Mouse (Mus musculus): ENCODE measurements at regions not wholly inside any gene's neighbourhood (a gene's known extent, or its start where the extent isn't known, plus 50 kb on each side); places are given as distances from the start of the nearest gene placed in this dataset.

- DNase-seq (ENCODE audit: low read depth, low spot score) = no peak
These were observed 841.6 kb upstream of the Adam24 start for GRCm38 (mm10) chr8:39833251-39833650.

DNA sequence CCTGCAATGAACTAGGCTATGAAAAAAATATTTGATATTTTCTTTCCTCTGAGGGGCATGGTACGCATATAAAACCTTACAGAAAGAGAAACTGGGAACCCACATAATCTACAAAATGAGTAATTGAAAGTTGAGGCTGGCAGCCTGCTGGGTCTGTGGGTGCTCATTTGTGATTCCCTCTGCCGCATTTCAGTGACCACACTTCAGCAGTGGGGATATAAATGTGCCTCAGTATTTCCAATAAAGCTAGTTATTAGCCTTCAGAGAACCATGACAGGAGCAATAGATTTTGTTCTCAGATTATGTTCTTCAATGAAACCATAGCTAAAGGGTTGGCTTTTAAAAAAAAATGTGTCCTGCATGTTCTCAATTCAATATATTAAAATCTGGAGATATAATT lies 828.0 kb upstream of the Adam24 start:
- DNase-seq (ENCODE audit: low read depth, low spot score) = no peak

DNA sequence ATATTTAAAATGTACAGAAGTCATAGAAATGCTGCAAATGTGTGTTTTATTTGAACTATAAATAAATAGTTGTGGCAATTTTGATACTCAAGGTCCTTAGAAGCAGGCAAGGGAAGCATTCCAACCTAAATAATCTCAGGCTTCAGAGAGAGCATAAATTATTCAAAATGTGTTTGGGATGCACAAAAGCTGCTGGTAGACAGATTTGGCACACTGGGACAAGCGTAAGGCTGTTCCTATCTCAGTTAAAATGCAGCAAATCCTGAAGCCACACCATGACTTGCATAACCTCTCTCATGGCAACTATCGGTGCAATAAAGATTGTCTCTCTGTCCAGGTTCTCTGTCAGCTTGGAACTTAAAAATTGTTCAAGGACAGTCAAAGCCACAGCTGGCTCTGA lies 812.3 kb upstream of the Adam24 start:
- DNase-seq (ENCODE audit: low read depth, low spot score) = no peak

- DNase-seq (ENCODE audit: low read depth, low spot score) = peak; percentile 59
These were observed 772.6 kb upstream of the Adam24 start for GRCm38 (mm10) chr8:39902251-39902650.

DNA sequence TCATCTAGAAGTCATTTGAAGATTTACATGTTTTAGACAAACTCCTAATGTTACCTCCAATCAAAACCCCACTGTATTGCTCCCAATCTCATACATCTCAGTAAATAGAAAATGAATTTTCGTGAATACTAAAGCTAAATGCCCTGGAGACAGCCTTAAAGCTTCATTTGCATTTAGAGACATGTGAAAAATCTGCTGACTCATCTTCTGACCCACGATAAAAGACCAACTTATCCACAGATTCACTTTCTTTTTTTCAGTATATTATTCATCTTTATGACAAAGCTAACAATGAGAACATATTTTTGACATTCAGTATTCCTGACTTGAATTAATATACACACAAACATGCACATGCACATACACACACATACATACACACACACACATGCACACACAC lies 762.0 kb upstream of the Adam24 start:
- DNase-seq (ENCODE audit: low read depth, low spot score) = no peak

DNA sequence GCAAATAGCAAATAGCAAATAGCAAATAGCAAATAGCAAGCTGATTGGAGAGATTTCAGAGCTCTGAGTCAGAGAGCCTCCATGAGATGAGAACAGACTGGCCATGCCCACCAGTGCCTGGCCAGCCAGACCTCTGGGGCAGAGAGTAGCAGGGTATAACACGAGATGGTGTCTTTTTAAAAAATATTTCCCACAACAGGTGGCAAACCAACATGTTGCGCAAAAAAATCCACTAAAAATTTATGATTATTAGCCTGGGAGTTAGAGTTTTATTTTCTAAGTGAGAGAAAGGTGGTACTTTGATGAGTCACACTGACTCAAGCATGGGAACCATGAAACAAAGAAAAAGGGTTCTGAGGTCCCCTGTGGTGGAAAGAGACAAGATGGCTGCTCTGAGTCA lies 753.5 kb upstream of the Adam24 start:
- no peak for DNase-seq (ENCODE audit: low read depth, low spot score)

DNA sequence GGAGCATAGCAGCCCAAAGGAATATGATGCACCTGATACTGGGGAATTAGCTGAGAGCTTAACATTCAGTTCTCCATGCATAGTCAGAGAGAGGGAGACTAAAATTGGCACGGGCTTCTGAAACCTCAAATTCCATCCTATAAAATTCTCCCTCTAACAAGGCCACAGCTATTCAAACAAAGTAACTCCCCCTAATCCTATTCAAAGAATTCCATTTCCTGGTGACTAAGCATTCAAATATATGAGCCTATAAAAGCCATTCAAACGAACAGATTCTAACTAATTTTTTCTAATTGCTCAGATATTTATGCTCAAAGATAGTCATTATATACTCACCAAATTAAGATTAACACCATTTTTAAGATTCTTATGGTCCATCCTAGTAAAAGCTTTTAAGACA lies 751.1 kb upstream of the Adam24 start:
- no peak for DNase-seq (ENCODE audit: low read depth, low spot score)

DNA sequence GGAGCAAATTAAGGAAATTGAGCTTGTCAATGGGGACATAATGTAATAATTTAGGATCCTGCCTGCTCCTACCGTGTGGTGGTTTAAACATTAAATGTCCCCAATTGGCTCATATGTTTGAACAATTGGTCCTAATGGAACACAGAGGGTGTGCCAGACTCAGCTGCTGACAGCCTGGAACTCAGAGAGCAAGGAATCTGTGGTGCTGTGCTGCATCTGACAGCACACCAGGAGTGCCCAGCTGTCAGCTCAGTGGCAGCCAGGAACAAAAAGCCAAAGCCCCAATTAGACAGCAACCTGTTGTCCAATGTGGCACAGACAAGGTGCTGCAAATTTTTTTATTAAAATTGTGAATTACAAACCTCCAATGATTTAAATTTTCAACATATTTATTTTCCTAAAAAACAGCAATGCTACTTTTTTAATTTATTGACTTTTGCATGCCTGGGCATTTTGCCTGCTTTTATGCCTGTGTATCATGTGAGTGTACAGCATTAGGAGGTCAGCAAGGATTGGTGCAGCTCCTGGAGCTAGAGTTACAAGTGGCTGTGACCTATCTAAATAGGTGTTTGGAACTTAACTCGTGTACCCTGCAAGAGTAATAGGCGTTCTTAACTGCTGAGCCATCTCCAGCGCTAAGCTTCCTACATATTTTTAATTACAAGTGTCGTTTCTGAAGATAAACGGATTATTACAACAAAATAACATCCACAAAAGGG lies 724.5 kb upstream of the Adam24 start:
- no peak for DNase-seq (ENCODE audit: low read depth, low spot score)

DNA sequence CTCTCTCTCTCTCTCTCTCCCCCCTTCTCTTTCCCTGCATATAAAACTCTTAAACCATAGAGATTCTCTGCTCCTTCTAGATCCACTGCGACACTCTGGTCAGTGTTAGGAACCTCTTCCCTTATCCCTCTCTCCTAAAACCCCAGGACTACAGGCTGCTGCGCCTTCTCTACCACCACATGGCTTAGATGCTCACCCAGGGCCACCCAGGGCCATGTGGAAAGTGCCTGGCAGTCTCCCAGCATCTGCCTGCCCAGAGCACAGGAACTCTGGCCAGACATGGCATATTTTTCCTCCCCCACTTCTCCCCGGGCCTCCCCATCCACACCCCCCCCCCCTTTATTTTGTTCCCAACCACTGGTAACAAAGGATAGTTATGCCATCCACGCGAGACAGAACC lies 720.4 kb upstream of the Adam24 start:
- no peak for DNase-seq (ENCODE audit: low read depth, low spot score)

DNA sequence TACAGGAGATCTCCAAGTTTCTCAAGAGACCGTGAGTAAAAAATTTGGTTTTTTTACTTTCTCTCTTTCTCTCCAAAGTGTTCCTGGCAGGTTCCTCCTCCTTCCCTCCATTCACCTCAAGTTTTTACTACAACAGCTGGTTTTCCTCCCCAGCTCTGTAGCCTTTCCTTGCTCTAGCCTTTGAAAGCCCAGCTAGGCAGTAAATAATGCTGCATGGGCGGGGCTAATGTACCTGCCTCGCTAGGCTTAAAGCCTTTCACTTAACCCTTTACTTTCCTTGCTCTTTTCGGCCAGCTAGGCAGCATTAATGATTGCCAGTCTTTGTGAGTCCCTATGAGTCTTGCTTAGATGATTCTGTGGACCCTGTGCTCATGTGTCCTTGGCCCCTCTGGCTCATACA lies 720.0 kb upstream of the Adam24 start:
- peak; percentile 23 for DNase-seq (ENCODE audit: low read depth, low spot score)

DNA sequence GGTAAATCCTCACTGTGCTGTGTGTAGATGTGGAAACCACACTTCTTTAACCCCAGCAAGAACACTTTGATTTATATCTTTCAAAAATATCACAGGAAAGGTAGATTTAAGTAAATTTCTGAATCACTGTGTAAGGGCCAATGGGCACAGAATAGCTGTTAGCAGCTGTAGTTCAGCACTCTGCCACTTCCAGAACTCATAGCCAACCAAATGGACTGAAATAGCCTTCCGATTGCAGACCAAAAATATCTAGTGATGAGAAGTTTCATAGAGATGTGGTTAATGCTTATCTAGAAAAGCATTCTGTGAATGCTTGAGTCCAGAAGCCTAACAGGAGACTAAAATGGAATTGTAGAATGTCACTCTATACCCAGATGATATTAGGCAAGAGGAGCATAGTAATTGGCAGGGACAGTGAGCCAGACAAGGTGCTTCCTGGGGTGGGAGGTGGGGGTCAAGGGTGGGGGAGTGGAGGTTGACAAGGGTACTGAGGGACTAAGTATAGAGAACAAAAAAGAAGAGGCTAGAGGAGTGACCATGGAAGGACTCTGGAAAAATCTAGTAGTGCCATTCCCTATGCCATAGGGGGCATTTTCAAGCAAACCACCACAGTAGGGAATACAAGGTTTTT lies 669.6 kb upstream of the Adam24 start:
- no peak for DNase-seq (ENCODE audit: low read depth, low spot score)

DNA sequence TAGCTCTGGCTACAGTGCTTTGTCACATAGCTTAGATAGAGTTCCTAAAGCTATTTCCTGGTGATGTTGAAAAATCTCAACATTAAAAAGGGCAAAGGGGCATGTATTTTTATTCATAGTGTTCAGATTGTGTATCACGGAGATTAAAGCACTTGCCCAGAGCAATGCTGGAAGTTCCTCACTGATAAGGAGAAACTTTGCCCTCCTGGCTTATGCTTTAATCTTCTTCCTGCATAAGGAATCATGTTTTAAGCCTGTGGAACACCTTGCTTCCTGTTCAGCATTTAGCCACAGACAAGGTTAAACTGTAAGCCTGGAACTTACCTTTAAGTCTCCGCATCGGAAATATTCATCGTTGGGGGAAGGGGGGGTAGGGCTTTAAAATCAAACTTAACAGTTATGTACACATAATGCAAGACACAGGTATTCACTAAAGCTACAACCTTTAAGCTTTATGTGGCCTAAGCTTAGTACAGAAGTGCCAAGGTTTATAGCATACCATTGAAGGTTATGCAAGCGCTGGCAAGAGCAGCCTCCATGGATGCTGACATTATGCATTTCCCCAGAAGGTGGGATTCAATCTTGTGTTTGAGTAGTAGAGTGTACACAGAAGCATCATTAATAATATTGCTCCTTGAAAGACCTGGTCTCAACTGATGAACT lies 655.5 kb upstream of the Adam24 start:
- no peak for DNase-seq (ENCODE audit: low read depth, low spot score)

DNA sequence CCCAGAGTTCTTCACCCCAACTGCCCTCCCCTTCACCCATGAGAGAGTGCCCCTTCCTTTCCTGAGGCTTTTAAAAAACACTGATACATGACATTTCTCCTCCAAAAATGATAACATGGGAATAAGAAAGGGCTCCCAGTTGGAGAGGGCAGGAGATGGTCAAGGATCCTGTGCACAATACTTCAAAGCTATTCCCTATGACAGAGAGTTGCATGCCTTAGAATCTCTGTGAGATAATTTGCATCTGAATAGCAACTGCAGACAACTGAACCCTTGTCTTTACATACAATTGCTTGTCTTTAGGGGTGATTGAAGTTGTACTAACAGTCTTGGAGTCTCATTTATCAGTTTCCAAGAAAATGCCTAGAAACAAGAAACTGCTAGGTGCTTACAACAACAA lies 610.7 kb upstream of the Adam24 start:
- peak; percentile 30 for DNase-seq (ENCODE audit: low read depth, low spot score)

DNA sequence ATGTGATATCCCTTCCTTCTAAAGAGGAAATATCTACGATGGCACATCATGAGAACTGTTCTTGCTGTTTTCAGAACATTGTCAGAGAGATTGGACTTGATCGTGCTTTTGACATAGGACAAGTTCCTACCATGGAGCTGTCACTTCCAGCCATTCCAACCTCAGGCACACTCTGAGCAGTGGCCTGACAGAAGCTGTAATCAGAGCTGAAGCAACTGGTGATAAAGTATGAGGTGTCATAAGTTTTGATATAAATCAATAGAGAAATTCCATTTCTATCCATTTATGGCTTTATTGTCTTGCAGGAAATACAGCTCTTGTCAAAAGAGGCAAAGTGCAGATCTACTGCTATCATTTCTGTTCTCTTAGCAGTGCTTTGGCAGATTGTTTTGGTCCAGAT lies 603.7 kb upstream of the Adam24 start:
- DNase-seq (ENCODE audit: low read depth, low spot score) = no peak

DNA sequence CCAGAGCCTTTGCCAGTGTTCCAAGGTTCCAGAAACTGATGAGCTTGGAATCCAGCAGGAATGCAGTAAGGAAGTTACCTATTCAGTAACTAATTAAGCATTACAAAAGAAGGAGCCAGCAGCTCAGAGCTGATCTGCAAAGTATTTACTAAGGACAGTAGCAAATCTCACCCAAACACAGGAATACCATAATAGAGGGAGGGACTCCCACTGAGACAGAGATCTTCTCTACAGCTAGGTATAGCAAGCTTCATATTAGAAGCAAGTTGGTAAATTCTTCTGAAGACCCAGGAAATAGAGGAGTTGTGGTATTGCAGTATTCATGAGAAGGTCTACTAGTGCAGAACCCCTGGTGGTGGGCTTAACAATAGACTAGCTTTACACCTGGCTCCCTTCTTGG lies 593.9 kb upstream of the Adam24 start:
- DNase-seq (ENCODE audit: low read depth, low spot score) = peak; percentile 92

- peak; percentile 53 for DNase-seq (ENCODE audit: low read depth, low spot score)
These were observed 590.7 kb upstream of the Adam24 start for GRCm38 (mm10) chr8:40084129-40084528.

DNA sequence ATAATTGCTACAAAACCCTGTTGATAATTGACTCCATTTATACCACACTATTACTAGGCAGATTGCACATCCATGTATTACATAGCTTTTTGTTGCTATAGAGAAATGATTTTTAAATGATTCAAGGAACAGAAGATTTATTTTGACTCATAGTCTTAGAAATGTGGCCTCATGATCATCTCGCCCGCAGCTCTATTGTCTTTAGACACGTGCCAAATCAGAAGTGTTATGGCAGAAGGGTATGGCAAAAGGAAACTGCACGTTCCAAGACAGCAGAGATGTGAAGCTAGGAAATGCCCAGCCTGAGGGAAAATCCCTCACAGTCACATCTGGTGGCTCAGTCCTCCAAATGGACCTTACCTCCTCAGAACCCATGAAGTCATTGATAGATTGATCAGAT lies 585.5 kb upstream of the Adam24 start:
- DNase-seq (ENCODE audit: low read depth, low spot score) = no peak

DNA sequence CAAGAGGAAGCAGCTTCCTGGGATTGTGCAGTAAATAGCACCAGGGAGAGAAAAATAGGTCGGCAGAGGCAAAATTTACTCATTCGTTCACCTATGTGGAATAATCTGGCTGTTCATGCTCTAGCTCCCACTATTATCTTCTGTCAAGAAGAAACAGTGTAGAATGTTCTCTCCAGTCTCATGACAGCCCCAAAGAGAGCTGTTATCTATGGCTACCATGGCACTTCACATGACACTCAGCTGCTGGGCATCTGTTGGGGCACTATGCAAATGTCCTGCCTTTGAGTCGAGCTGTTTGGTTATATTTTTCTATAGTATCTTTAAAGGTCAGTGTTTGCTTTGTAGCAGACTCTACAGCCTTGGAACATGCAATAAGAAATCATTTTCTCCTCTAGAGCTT lies 550.5 kb upstream of the Adam24 start:
- DNase-seq (ENCODE audit: low read depth, low spot score) = no peak

- DNase-seq (ENCODE audit: low read depth, low spot score) = no peak
These were observed 547.7 kb upstream of the Adam24 start for GRCm38 (mm10) chr8:40127141-40127540.

- peak; percentile 56 for DNase-seq (ENCODE audit: low read depth, low spot score)
These were observed 542.1 kb upstream of the Adam24 start for GRCm38 (mm10) chr8:40132662-40133257.

DNA sequence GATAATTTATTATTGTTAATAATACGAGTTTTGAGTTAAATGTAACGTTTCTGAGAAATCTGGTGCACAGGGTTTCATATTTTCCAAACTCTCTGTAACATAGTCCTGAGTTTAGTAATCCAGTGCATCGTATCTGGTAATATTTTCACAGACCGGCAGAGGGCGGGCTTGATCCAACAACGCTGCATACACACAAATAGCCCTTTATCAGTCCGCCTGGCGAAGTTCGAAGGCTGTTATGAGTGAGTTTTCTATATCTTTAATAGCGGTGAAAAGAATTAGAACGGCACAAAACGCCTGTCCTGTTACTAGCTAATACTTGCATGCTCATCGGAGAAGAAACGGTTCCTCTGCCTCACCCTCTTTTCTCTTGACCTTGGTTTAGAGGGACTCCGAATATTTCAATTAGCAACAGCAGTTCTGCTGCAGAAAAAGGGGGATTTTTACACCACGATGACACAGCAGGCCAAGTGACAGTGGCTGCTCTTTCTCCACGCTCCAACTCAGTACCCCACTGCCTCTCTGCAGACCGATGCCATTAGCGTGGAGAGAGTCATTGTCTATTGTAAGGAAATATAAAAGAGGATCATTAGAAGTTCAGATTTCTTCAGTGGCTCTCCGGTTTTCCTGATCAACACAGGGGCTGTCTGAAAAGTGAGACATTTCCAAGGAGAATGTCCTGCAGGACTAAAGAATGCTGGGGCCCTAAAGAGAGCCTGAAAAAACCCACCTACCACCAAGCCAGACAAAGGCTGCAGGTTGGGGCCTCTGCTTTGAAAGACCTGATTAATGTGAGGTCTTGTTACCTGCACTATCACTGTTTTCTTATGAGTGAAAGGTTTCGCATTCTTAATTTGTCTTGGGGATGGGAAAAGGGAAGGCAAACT lies 523.7 kb upstream of the Adam24 start:
- DNase-seq (ENCODE audit: low read depth, low spot score) = peak; percentile 61

DNA sequence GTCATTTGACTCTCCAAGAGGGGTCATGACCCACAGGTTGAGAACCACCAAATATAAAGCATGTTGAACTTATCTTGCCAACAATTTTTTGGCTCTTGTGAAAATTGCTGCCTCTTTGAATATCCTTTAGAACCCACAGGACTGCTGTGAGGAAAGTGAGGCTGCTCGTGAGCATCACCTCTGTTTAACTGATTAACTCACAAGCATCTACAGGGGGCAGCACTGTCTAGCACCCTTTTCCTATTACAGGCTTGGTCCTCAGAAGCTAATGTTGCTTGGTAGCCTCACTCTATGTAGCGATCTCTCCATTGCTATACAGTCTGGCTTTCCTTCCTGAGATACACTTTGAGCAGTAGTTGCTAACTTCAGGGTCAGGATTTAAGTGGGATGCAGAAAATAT lies 522.4 kb upstream of the Adam24 start:
- peak; percentile 23 for DNase-seq (ENCODE audit: low read depth, low spot score)

Measured in R1 (cell line).